In the genomic region with DNA sequence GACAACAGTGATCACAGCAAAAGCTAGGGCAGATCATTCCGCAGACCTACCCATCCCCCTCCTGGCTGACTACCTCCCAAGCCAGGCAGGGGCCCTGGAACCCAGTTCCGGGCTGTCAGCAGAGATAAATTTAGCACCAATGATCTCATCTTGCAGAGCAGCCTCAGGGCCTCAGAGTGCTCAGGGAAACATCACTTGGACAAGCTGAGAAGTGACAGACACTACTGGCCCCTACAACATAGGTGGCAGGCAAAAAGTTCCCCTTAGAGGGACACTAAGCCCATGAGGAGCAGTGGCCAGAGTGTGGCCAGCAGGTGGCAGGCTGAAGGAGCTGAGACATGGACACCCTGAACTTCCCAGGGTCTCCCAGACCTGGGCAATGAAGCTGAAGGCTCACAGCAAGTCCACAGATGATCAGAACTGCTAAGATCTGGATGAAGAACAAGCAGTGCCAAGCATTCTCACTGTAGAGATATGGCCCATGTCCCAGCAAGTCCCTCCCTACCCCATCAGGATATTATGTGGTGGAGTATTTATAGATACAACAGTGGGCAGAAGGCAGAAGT, we compare ENCODE assay signal across 8 mouse cellular contexts.
DNase-seq lines count a peak whose midpoint lies in the region; ATAC-seq and TF ChIP-seq lines count a peak whose summit lies in the region.

No protein-coding gene starts in this region.

- H3K9me3 ChIP-seq in heart, embryonic 10.5 days, result no peaks in the 10 kb centered on the region
- no peaks in the 10 kb centered on the region for H3K9me3 ChIP-seq in liver, embryonic 16.5 days (replicated peaks; ENCODE audit: control insufficient read depth, low read length)

- peak; percentile 77 for ATAC-seq in common myeloid progenitor, adult 5-6 weeks (replicated peaks; ENCODE audit: low read depth, poor library complexity, severe bottlenecking)
- peak; percentile 90 for ATAC-seq in liver, embryonic 16.5 days (ENCODE audit: low read depth)

- TF ChIP-seq POLR2A in thymus, adult 2 months (IDR thresholded peaks at IDR 0.05; ENCODE audit: control insufficient read depth, extremely low read depth, insufficient read depth, low read length, poor library complexity), result no peak
- no peak for TF ChIP-seq POLR2A in olfactory bulb, adult 2 months (IDR thresholded peaks at IDR 0.05; ENCODE audit: insufficient read depth, low read depth, low read length)

- 41% methylated on average over 2 of the region's 2 CpGs for WGBS in thymus, adult 2 months
- WGBS in heart, embryonic 10.5 days, result 2% methylated on average over 2 of the region's 2 CpGs
- 7% methylated on average over 2 of the region's 2 CpGs for WGBS in liver, embryonic 16.5 days (ENCODE audit: insufficient replicate concordance)
- 45% methylated on average over 2 of the region's 2 CpGs for WGBS in olfactory bulb, adult 2 months

- no peak overlapping the region for H3K9ac ChIP-seq in liver, embryonic 16.5 days (ENCODE audit: low read depth, low read length)

- H3K4me2 ChIP-seq in liver, embryonic 16.5 days (ENCODE audit: low read depth, low read length), result peak overlapping the region; percentile 26; the same call in 1 of the 2 replicates

- no peaks in the 10 kb centered on the region for H3K36me3 ChIP-seq in thymus, adult 2 months (ENCODE audit: control insufficient read depth, insufficient read depth, low read length)
- no peaks in the 10 kb centered on the region for H3K36me3 ChIP-seq in heart, embryonic 10.5 days
- H3K36me3 ChIP-seq in liver, embryonic 16.5 days (ENCODE audit: control insufficient read depth, insufficient read depth), result no peaks in the 10 kb centered on the region

- no peaks in the 10 kb centered on the region for H3K27me3 ChIP-seq in thymus, adult 2 months (ENCODE audit: control insufficient read depth, insufficient read depth, low read length)
- no peaks in the 10 kb centered on the region for H3K27me3 ChIP-seq in heart, embryonic 10.5 days (ENCODE audit: insufficient read depth, poor library complexity, severe bottlenecking)
- H3K27me3 ChIP-seq in liver, embryonic 16.5 days (ENCODE audit: control insufficient read depth, insufficient read depth, low read depth, low read length), result no peaks in the 10 kb centered on the region

- no peaks in the 10 kb centered on the region for H3K4me1 ChIP-seq in thymus, adult 2 months (replicated peaks; ENCODE audit: control insufficient read depth, insufficient read depth, low read length)
- H3K4me1 ChIP-seq in heart, embryonic 10.5 days, result peaks cover 89% of the 10 kb centered on the region
- H3K4me1 ChIP-seq in liver, embryonic 16.5 days (ENCODE audit: control insufficient read depth, low read depth, low read length), result peaks cover 13% of the 10 kb centered on the region
- peaks cover 5% of the 10 kb centered on the region for H3K4me1 ChIP-seq in olfactory bulb, adult 2 months (ENCODE audit: control insufficient read depth, insufficient read depth, low read length)

- no peak for TF ChIP-seq CTCF in thymus, adult 2 months (IDR thresholded peaks at IDR 0.05; ENCODE audit: borderline replicate concordance, control insufficient read depth, extremely low read depth, insufficient read depth, low read length, poor library complexity)
- TF ChIP-seq CTCF in olfactory bulb, adult 2 months (IDR thresholded peaks at IDR 0.05; ENCODE audit: insufficient read depth, low read depth, low read length), result peak; percentile 15; the same call in 1 of the 2 replicates

- DNase-seq in thymus, adult 2 months, result peak; percentile 8
- DNase-seq in thymus, adult 18-20 months, result no peak
- peak; percentile 97 for DNase-seq in heart, embryonic 10.5 days (ENCODE audit: low spot score)
- peak; percentile 62 to 68 for DNase-seq in kidney, postnatal 25 days
- peak; percentile 16 to 27 for DNase-seq in urinary bladder, postnatal 36 days (ENCODE audit: low spot score in 2 of 2)

- no peak overlapping the region for H3K4me3 ChIP-seq in thymus, adult 2 months (ENCODE audit: control insufficient read depth, insufficient read depth, low read length)
- peak overlapping the region; percentile 22 for H3K4me3 ChIP-seq in heart, embryonic 10.5 days
- H3K4me3 ChIP-seq in liver, embryonic 16.5 days (ENCODE audit: low read depth, low read length), result no peak overlapping the region
- H3K4me3 ChIP-seq in olfactory bulb, adult 2 months (ENCODE audit: insufficient read depth, low read depth, low read length), result no peak overlapping the region

- H3K27ac ChIP-seq in thymus, adult 2 months (ENCODE audit: control insufficient read depth, insufficient read depth, low read length), result no peak overlapping the region
- H3K27ac ChIP-seq in heart, embryonic 10.5 days, result peak overlapping the region; percentile 89
- peak overlapping the region; percentile 29 for H3K27ac ChIP-seq in liver, embryonic 16.5 days (ENCODE audit: low read length)
- no peak overlapping the region for H3K27ac ChIP-seq in olfactory bulb, adult 2 months (ENCODE audit: insufficient read depth, low read depth, low read length)

Comparison
In these comparisons a context has a peak if more than half of its experiments do, and no peak if none do; other contexts are left out.
1. DNase-seq: peak in thymus, adult 2 months (single experiment), heart, embryonic 10.5 days (single experiment), kidney, postnatal 25 days (2 of 2) and urinary bladder, postnatal 36 days (2 of 2); none in thymus, adult 18-20 months (0 of 2).
2. H3K27ac ChIP-seq: peak in heart, embryonic 10.5 days (single experiment) and liver, embryonic 16.5 days (single experiment); none in thymus, adult 2 months (single experiment) and olfactory bulb, adult 2 months (single experiment).